Mouse (Mus musculus) liver, embryonic 14.5 days (tissue): ENCODE results near the gene Ccdc107. TPM values are rescaled to one million over a fixed set of nuclear protein-coding genes. Genes with fewer than 3 reads are reported as not detected.
A peak's percentile ranks its signal among the peaks of the same experiment; 100 is the strongest.

Source experiments
- ATAC-seq: fragments of 200-750 bp; cut with Nextera tagmentation; 2 replicates; pipeline ENCODE4 v1.8.0; 2017; ENCODE audit warnings: moderate number of reproducible peaks, mild to moderate bottlenecking, moderate library complexity; ENCODE audit not compliant: insufficient read depth
- DNase-seq, 3 experiments: peaks; one replicate each; pipeline ENCODE4 v3.0.0-alpha.2; 2012 to 2013; ENCODE audit warnings: low read depth in 3 of 3, low spot score in 3 of 3
- H3K27ac ChIP-seq: fragments of 300-500 bp; sonication (generic); 2 replicates; pipeline ENCODE4 v1.5.1; 2014; ENCODE audit warnings: moderate library complexity, mild to moderate bottlenecking, control low read depth, inconsistent platforms
- H3K27me3 ChIP-seq: fragments of 300-500 bp; sonication (generic); 2 replicates; pipeline ENCODE4 v1.6.1; 2014; ENCODE audit warnings: mild to moderate bottlenecking, low read length, moderate library complexity; ENCODE audit not compliant: control insufficient read depth, insufficient read depth
- H3K36me3 ChIP-seq: fragments of 300-500 bp; sonication (generic); replicated peaks from 2 replicates; pipeline ENCODE4 v1.6.1; 2014; ENCODE audit warnings: low read depth; ENCODE audit not compliant: control insufficient read depth, insufficient read depth
- H3K4me1 ChIP-seq, 2 experiments: fragments of 200-500 bp in 1 of 2; fragments of 300-500 bp in 1 of 2; sonication (generic) in 1 of 2; replicated peaks; 2 replicates each; pipeline ENCODE4 v1.6.1; 2012 to 2014; ENCODE audit warnings: antibody characterized with exemption in 1 of 2, inconsistent platforms in 1 of 2, low read length in 1 of 2; ENCODE audit not compliant: control insufficient read depth in 2 of 2, insufficient read depth in 2 of 2
- H3K4me2 ChIP-seq: fragments of 300-500 bp; sonication (generic); 2 replicates; pipeline ENCODE4 v1.6.1; 2014; ENCODE audit warnings: low read depth, mild to moderate bottlenecking, control low read depth, moderate library complexity
- H3K4me3 ChIP-seq, 2 experiments: fragments of 200-500 bp in 1 of 2; fragments of 300-500 bp in 1 of 2; sonication (generic) in 1 of 2; 2 replicates each; pipeline ENCODE4 v1.5.1; 2012 to 2014; ENCODE audit warnings: low read depth in 2 of 2, low read length in 2 of 2, mild to moderate bottlenecking in 2 of 2, control low read depth in 1 of 2, inconsistent platforms in 1 of 2, moderate library complexity in 1 of 2; ENCODE audit not compliant: insufficient read depth in 1 of 2
- H3K9ac ChIP-seq: fragments of 300-500 bp; sonication (generic); replicated peaks from 2 replicates; pipeline ENCODE4 v1.6.1; 2014; ENCODE audit warnings: mild to moderate bottlenecking, control low read depth, moderate library complexity
- H3K9me3 ChIP-seq: fragments of 300-500 bp; sonication (generic); 2 replicates; pipeline ENCODE4 v1.6.1; 2016; ENCODE audit warnings: low read length, mixed read lengths; ENCODE audit not compliant: control insufficient read depth
- CTCF ChIP-seq: IDR thresholded peaks from 2 replicates; pipeline ENCODE4 v1.5.1; 2016; ENCODE audit warnings: antibody characterized with exemption, low read depth, control low read depth
- EP300 ChIP-seq: IDR thresholded peaks from 2 replicates; pipeline ENCODE4 v1.6.1; 2016; ENCODE audit warnings: antibody characterized with exemption, low read depth
- WGBS: fragments of 180-500 bp; shearing (Covaris S2); extraction: QIAGEN DNeasy Blood & Tissue Kit; methylation state at CpG from one replicate; pipeline ENCODE4 v1.1.7; 2014; ENCODE audit not compliant: insufficient replicate concordance; 5-methylcytosine and 5-hydroxymethylcytosine counted together
- polyA plus RNA-seq, 2 experiments: library from polyadenylated mRNA; depleted of rRNA in 1 of 2; stranded (reverse) in 1 of 2; unstranded in 1 of 2; fragments of >200 nt; fragmentation: Nextera tagmentation in 1 of 2; extraction: Ambion mirVana in 1 of 2; gene quantifications; 2 replicates each; pipeline versions ENCODE4 v1.2.1 to v1.2.3; 2012 to 2014

Gene Ccdc107
- polyA plus RNA-seq, 2 experiments, result 27.6 to 36.7 TPM

DNA sequence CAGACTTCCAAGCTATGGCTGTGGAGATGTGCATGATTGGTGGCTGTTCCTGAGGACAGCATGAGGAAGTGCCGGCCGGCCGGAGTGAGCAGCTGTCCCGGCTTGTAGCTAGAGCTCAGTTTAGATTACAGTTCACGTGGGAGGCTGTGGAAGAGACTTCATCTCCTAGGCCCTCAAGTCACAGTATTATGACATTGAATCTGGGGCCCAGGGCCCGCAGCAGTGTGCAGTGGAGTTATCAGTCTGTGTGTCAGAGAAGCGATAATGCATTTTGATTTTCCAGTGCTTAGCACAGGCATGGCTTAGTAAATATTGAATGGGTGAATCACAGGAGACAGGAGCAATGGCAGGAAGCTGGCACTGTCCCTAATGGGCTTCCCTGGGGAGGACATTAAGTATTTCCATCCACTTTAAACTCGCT is 37.4 kb downstream of the Ccdc107 start:
- 37% methylated on average over 8 of the region's 8 CpGs for WGBS
- H3K27me3 ChIP-seq, result peaks cover 10% of the 10 kb centered on the region
- DNase-seq, result no peak
- peaks cover 0 to 3% of the 10 kb centered on the region in 2 experiments; a peak in 1 of 4 replicates for H3K4me1 ChIP-seq
- no peak overlapping the region for H3K27ac ChIP-seq
- H3K36me3 ChIP-seq, result peaks cover 42% of the 10 kb centered on the region
- no peaks in the 10 kb centered on the region for H3K9me3 ChIP-seq
- no peak overlapping the region for H3K4me3 ChIP-seq
- no peak for ATAC-seq
- TF ChIP-seq CTCF, result no peak
- no peak for TF ChIP-seq EP300
- no peak overlapping the region for H3K9ac ChIP-seq
- no peak overlapping the region for H3K4me2 ChIP-seq

DNA sequence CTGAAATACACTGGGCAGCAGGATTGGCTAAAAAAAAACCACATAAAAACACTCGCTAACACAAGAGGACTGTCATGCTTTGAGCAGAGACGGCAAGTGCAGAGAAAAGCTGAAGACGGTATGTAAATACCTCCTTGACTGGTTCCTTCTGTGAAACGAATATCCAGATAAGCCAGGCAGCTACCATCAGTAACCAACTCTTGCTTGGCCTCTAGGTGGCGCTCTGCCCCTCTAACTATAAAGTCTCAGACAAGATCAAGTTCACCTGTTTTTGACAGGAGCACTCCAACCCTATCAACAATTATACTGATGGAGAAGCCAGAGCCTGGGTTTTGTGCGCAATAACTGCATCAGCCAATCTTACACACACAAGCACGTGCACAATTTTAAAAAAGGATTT is 37.9 kb downstream of the Ccdc107 start:
- no peak for ATAC-seq
- H3K36me3 ChIP-seq, result peaks cover 47% of the 10 kb centered on the region

DNA sequence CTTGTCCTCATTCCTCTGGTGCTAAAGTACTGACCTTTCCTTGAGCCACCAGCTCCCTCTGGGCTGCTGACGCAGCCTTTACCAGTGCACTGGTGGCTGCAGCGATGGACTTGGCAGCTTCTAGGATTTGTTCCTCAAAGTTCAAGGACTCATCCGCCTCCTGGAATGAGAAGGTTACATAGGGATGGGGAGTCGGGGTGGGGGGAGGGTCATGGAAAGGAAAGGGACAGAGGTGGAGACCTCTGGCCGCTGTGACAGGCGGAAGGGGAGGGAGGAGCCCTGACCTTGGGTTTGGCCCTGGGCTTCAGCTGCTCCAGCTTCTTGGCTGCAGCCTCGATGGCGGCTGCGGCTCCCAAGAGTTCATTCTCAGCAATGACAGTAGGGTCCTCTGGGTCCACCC is 40.6 kb downstream of the Ccdc107 start:
- 90% methylated on average over 9 of the region's 9 CpGs for WGBS
- no peak overlapping the region for H3K4me3 ChIP-seq
- no peak for TF ChIP-seq EP300
- no peak for TF ChIP-seq CTCF
- peaks cover 0 to 3% of the 10 kb centered on the region in 2 experiments; a peak in 1 of 4 replicates for H3K4me1 ChIP-seq
- no peaks in the 10 kb centered on the region for H3K27me3 ChIP-seq
- no peak overlapping the region for H3K9ac ChIP-seq
- ATAC-seq (no peak), DNase-seq (no peak)
- H3K9me3 ChIP-seq, result no peaks in the 10 kb centered on the region
- no peak overlapping the region for H3K27ac ChIP-seq
- peaks cover 73% of the 10 kb centered on the region for H3K36me3 ChIP-seq
- H3K4me2 ChIP-seq, result no peak overlapping the region

More for the DNA sequence above, 37.9 kb downstream of the Ccdc107 start:
- Histone ChIP-seq H3K27ac (no peak overlapping the region), H3K4me1 (peaks cover 0 to 3% of the 10 kb centered on the region in 2 experiments; a peak in 1 of 4 replicates), H3K27me3 (peaks cover 5% of the 10 kb centered on the region), H3K4me3 (no peak overlapping the region), H3K9me3 (no peaks in the 10 kb centered on the region), H3K9ac (no peak overlapping the region), H3K4me2 (no peak overlapping the region)
- WGBS, result 18% methylated on average over 7 of the region's 7 CpGs
- TF ChIP-seq CTCF (peak; percentile 90), EP300 (no peak)
- DNase-seq, result peak; percentile 68 to 71 (median 70)

DNA sequence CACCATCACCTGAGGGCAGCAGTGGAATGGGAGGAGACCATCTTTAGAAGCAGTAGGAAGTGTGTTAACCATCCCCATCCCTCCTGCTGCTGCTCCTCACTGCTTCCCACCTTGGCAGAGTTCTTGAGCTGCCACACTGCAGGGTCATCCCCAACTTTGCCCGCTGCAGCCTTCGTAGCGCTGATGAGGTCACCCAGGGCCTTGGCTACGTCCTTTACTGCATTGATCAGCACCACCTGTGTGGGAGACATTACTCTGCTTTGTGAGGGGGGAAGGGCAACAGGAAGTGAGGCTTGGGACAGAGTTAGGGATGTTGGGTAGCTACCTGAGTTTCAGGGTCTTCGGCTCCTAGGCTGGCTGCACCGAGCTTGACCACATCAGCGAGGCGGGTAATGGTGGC is 42.9 kb downstream of the Ccdc107 start:
- no peak overlapping the region for H3K9ac ChIP-seq
- H3K4me1 ChIP-seq, result no peaks in the 10 kb centered on the region
- DNase-seq (no peak), ATAC-seq (no peak)
- H3K9me3 ChIP-seq, result no peaks in the 10 kb centered on the region
- no peak overlapping the region for H3K4me2 ChIP-seq
- no peak overlapping the region for H3K4me3 ChIP-seq
- 90% methylated on average over 8 of the region's 8 CpGs for WGBS
- H3K36me3 ChIP-seq, result peaks cover 95% of the 10 kb centered on the region
- no peak overlapping the region for H3K27ac ChIP-seq
- TF ChIP-seq CTCF (no peak), EP300 (no peak)
- no peaks in the 10 kb centered on the region for H3K27me3 ChIP-seq

DNA sequence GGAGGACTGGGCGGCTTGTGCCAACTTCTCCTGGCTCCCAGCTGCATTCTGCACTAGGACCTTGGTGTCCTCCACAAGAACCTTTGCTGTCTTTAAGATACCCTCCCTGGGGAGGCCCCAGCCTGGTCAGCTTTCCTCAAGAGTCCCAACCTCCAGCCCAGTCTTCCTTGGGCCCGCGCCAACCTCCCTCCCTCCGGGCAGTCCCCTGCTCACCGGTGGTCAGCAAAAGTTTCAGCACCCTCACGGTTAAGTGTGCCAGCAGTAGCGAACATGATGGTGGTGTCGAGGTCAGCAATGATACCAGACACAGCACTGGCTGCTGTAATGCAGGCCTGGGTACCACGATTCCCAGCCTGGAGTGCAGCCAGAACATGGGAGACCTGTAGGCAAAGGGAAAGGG is 43.3 kb downstream of the Ccdc107 start:
- Histone ChIP-seq H3K4me3 (no peak overlapping the region), H3K9ac (no peak overlapping the region), H3K27ac (no peak overlapping the region), H3K4me1 (no peaks in the 10 kb centered on the region), H3K9me3 (no peaks in the 10 kb centered on the region), H3K27me3 (no peaks in the 10 kb centered on the region), H3K4me2 (no peak overlapping the region), H3K36me3 (peaks cover 97% of the 10 kb centered on the region)
- ATAC-seq, result no peak
- DNase-seq, result no peak
- no peak for TF ChIP-seq EP300
- no peak for TF ChIP-seq CTCF
- WGBS, result 90% methylated on average over 9 of the region's 9 CpGs
